In genomic region chr5:77109814-77110213, GRCm38 (mm10) we compare ENCODE assay signal across 22 mouse cellular contexts. TPM values are rescaled to one million over a fixed set of nuclear protein-coding genes. Genes with fewer than 3 reads are reported as not detected.
DNase-seq lines count a peak whose midpoint lies in the region; ATAC-seq and TF ChIP-seq lines count a peak whose summit lies in the region.
"Had no signal": no experiment of that assay in that cellular context is flagged by ENCODE, and none has a peak within 500 bp of the region (broad histone marks: within the 10 kb centered on the region; RNA-seq: fewer than 3 reads in every experiment).

No protein-coding gene starts in this region.

- no peaks in the 10 kb centered on the region for H3K9me3 ChIP-seq in heart, embryonic 16.5 days (replicated peaks; ENCODE audit: control insufficient read depth, low read length)
- H3K9me3 ChIP-seq in lung, embryonic 15.5 days: no peaks in the 10 kb centered on the region
- H3K9me3 ChIP-seq in neural tube, embryonic 15.5 days (replicated peaks): no peaks in the 10 kb centered on the region
- H3K9me3 ChIP-seq in stomach, postnatal 0 days (ENCODE audit: control insufficient read depth, low read length): no peaks in the 10 kb centered on the region
- H3K9me3 ChIP-seq: embryonic facial prominence, embryonic 12.5 days; forebrain, embryonic 15.5 days; G1E; heart, embryonic 10.5 days; hindbrain, embryonic 13.5 days had no signal

- H3K4me1 ChIP-seq in heart, embryonic 16.5 days (ENCODE audit: control insufficient read depth, insufficient read depth, low read length): peaks cover 18% of the 10 kb centered on the region
- peaks cover 23% of the 10 kb centered on the region for H3K4me1 ChIP-seq in lung, embryonic 15.5 days
- peaks cover 3% of the 10 kb centered on the region; the same call in 1 of the 2 replicates for H3K4me1 ChIP-seq in neural tube, embryonic 15.5 days
- H3K4me1 ChIP-seq in stomach, postnatal 0 days (replicated peaks; ENCODE audit: control insufficient read depth, insufficient read depth): no peaks in the 10 kb centered on the region
- H3K4me1 ChIP-seq: embryonic facial prominence, embryonic 12.5 days had no signal

- intact Hi-C loops in heart, postnatal 25 days (cut with DNase I): no loop called here
- intact Hi-C loops in left cerebral cortex, postnatal 10 days (cut with DNase I): no loop called here

- H3K9ac ChIP-seq in heart, embryonic 16.5 days (ENCODE audit: low read length): no peak overlapping the region; the same call in 1 of the 2 replicates
- no peak overlapping the region for H3K9ac ChIP-seq in lung, embryonic 15.5 days
- H3K9ac ChIP-seq in neural tube, embryonic 15.5 days (replicated peaks): no peak overlapping the region
- H3K9ac ChIP-seq in stomach, postnatal 0 days (ENCODE audit: low read length): no peak overlapping the region
- H3K9ac ChIP-seq: embryonic facial prominence, embryonic 12.5 days; forebrain, embryonic 15.5 days; hindbrain, embryonic 13.5 days had no signal

- H3K4me3 ChIP-seq in heart, embryonic 16.5 days (ENCODE audit: low read length): no peak overlapping the region
- H3K4me3 ChIP-seq in lung, embryonic 15.5 days: no peak overlapping the region
- no peak overlapping the region for H3K4me3 ChIP-seq in neural tube, embryonic 15.5 days (replicated peaks)
- H3K4me3 ChIP-seq in stomach, postnatal 0 days (ENCODE audit: low read depth, low read length): no peak overlapping the region
- H3K4me3 ChIP-seq: embryonic facial prominence, embryonic 12.5 days; forebrain, embryonic 15.5 days; heart, embryonic 10.5 days; hindbrain, embryonic 13.5 days had no signal

- ATAC-seq in heart, embryonic 16.5 days (replicated peaks; ENCODE audit: extremely low read depth, insufficient read depth, low FRiP score): no peak
- ATAC-seq in lung, embryonic 15.5 days (ENCODE audit: borderline replicate concordance, extremely low read depth, low FRiP score, low TSS enrichment): no peak
- no peak for ATAC-seq in neural tube, embryonic 15.5 days (ENCODE audit: low FRiP score)
- ATAC-seq in stomach, postnatal 0 days (ENCODE audit: low FRiP score, low TSS enrichment): no peak
- ATAC-seq: CD4-positive, CD25-positive, alpha-beta regulatory T cell, adult 4 months; forebrain, embryonic 15.5 days had no signal

- H3K27ac ChIP-seq in heart, embryonic 16.5 days (ENCODE audit: low read length): peak overlapping the region; percentile 46; the same call in 1 of the 2 replicates
- H3K27ac ChIP-seq in lung, embryonic 15.5 days: 0 out of 2 replicates have a peak overlapping the region, but pooled peaks have one; percentile 5
- 0 out of 2 replicates have a peak overlapping the region, but pooled peaks have one; percentile 51 for H3K27ac ChIP-seq in neural tube, embryonic 15.5 days (replicated peaks)
- no peak overlapping the region for H3K27ac ChIP-seq in stomach, postnatal 0 days (replicated peaks)
- H3K27ac ChIP-seq: embryonic facial prominence, embryonic 12.5 days; forebrain, embryonic 15.5 days; hindbrain, embryonic 13.5 days had no signal

- TF ChIP-seq CTCF in stomach, postnatal 0 days (IDR thresholded peaks at IDR 0.05; ENCODE audit: low read depth): no peak

- 78% methylated on average over 2 of the region's 2 CpGs for WGBS in heart, embryonic 16.5 days
- 39% methylated on average over 2 of the region's 2 CpGs for WGBS in lung, embryonic 15.5 days
- 73% methylated on average over 2 of the region's 2 CpGs for WGBS in neural tube, embryonic 15.5 days
- 27% methylated on average over 2 of the region's 2 CpGs for WGBS in stomach, postnatal 0 days

- peaks cover 3% of the 10 kb centered on the region for H3K36me3 ChIP-seq in heart, embryonic 16.5 days (ENCODE audit: control insufficient read depth, insufficient read depth)
- no peaks in the 10 kb centered on the region for H3K36me3 ChIP-seq in lung, embryonic 15.5 days
- no peaks in the 10 kb centered on the region for H3K36me3 ChIP-seq in neural tube, embryonic 15.5 days
- no peaks in the 10 kb centered on the region for H3K36me3 ChIP-seq in stomach, postnatal 0 days (ENCODE audit: control insufficient read depth, insufficient read depth, low read length)
- H3K36me3 ChIP-seq: embryonic facial prominence, embryonic 12.5 days; forebrain, embryonic 15.5 days; G1E; hindbrain, embryonic 13.5 days had no signal

- DNase-seq in heart, postnatal 25 days (ENCODE audit: low spot score): no peak
- DNase-seq in lung, postnatal 14 days: no peak
- DNase-seq in neural tube, embryonic 10.5 days (ENCODE audit: extremely low spot score, low spot score): no peak
- DNase-seq in stomach, postnatal 0 days (ENCODE audit: low spot score): no peak
- DNase-seq in left cerebral cortex, postnatal 10 days (ENCODE audit: extremely low spot score in 1 of 2, low spot score in 2 of 2): no peak
- DNase-seq: adrenal gland, postnatal 10 days; B cell, adult 2 months; cerebellum, adult 11 months; cerebellum, adult 8-10 months; cerebellum, postnatal 25 days; gastrocnemius, postnatal 10 days; heart, adult 18-20 months; heart, postnatal 4 days had no signal

- TF ChIP-seq EP300 in stomach, postnatal 0 days (optimal IDR thresholded peaks at IDR 0.05): peak; percentile 24

- H3K4me2 ChIP-seq in heart, embryonic 16.5 days (ENCODE audit: low read depth, low read length): peak overlapping the region; percentile 65; the same call in 1 of the 2 replicates
- no peak overlapping the region for H3K4me2 ChIP-seq in lung, embryonic 15.5 days
- H3K4me2 ChIP-seq in neural tube, embryonic 15.5 days: peak overlapping the region; percentile 22; the same call in 1 of the 2 replicates
- no peak overlapping the region; the same call in 1 of the 2 replicates for H3K4me2 ChIP-seq in stomach, postnatal 0 days (replicated peaks; ENCODE audit: low read depth)
- H3K4me2 ChIP-seq: embryonic facial prominence, embryonic 12.5 days; forebrain, embryonic 15.5 days; hindbrain, embryonic 13.5 days had no signal

- H3K27me3 ChIP-seq in heart, embryonic 16.5 days (ENCODE audit: control insufficient read depth, insufficient read depth, low read length): no peaks in the 10 kb centered on the region
- no peaks in the 10 kb centered on the region for H3K27me3 ChIP-seq in lung, embryonic 15.5 days
- no peaks in the 10 kb centered on the region for H3K27me3 ChIP-seq in neural tube, embryonic 15.5 days (replicated peaks)
- H3K27me3 ChIP-seq in stomach, postnatal 0 days (ENCODE audit: control insufficient read depth, insufficient read depth, low read length): no peaks in the 10 kb centered on the region
- H3K27me3 ChIP-seq: embryonic facial prominence, embryonic 12.5 days; hindbrain, embryonic 13.5 days had no signal

RNA-seq across cellular contexts. Expression of gene Hopx, which starts 5.1 kb away (rescaled TPM):
- polyA plus RNA-seq in heart, embryonic 16.5 days (2015; fragmentation: Nextera tagmentation; extraction: Ambion mirVana): 16.7 and 21.9 TPM in 2 replicates
- 100 to 1,000 TPM; 402 to 442 TPM for total RNA-seq in heart, postnatal 25 days (2021)
- polyA plus RNA-seq in lung, embryonic 15.5 days (2015; fragmentation: Nextera tagmentation; extraction: Ambion mirVana): 6.4 and 7.9 TPM in 2 replicates
- 10.9 and 12.2 TPM in 2 replicates for polyA plus RNA-seq in neural tube, embryonic 15.5 days (2015; fragmentation: Nextera tagmentation; extraction: Ambion mirVana)
- 26.6 and 30.2 TPM in 2 replicates for polyA plus RNA-seq in stomach, postnatal 0 days (2015; fragmentation: Nextera tagmentation; extraction: Ambion mirVana)
- 10 to 100 TPM; 20.5 to 23.1 TPM for total RNA-seq in left cerebral cortex, postnatal 10 days (2021)
- total RNA-seq: G1E had no signal
- polyA plus RNA-seq: G1E had no signal

Comparison
In these comparisons a context has a peak if more than half of its experiments do, and no peak if none do; other contexts are left out.
1. H3K4me2 ChIP-seq: peak in heart, embryonic 16.5 days (single experiment) and neural tube, embryonic 15.5 days (single experiment); none in lung, embryonic 15.5 days (single experiment) and stomach, postnatal 0 days (single experiment).